Mouse (Mus musculus) hindbrain, embryonic 14.5 days (tissue): ENCODE results near the gene Cenph. TPM values are rescaled to one million over a fixed set of nuclear protein-coding genes. Genes with fewer than 3 reads are reported as not detected.
A peak's percentile ranks its signal among the peaks of the same experiment; 100 is the strongest.

Experiments used
- ATAC-seq: fragments of 200-750 bp; cut with Nextera tagmentation; 2 replicates; pipeline ENCODE4 v1.8.0; 2017; ENCODE audit warnings: moderate number of reproducible peaks, mild to moderate bottlenecking, moderate TSS enrichment, moderate library complexity; ENCODE audit not compliant: low FRiP score
- DNase-seq: peaks from one replicate; pipeline ENCODE4 v3.0.0-alpha.2; 2015; ENCODE audit warnings: low spot score
- H3K27ac ChIP-seq: fragments of 300-500 bp; sonication (generic); 2 replicates; pipeline ENCODE4 v1.5.1; 2014; ENCODE audit warnings: mild to moderate bottlenecking, moderate library complexity
- H3K27me3 ChIP-seq: fragments of 300-500 bp; sonication (generic); 2 replicates; pipeline ENCODE4 v1.6.1; 2014; ENCODE audit warnings: mild to moderate bottlenecking, low read length, mixed read lengths; ENCODE audit not compliant: control insufficient read depth, insufficient read depth
- H3K36me3 ChIP-seq: fragments of 300-500 bp; sonication (generic); replicated peaks from 2 replicates; pipeline ENCODE4 v1.6.1; 2014; ENCODE audit not compliant: control insufficient read depth, insufficient read depth
- H3K4me1 ChIP-seq: fragments of 300-500 bp; sonication (generic); replicated peaks from 2 replicates; pipeline ENCODE4 v1.6.1; 2014; ENCODE audit warnings: antibody characterized with exemption, low read length, mixed read lengths; ENCODE audit not compliant: control insufficient read depth, insufficient read depth
- H3K4me2 ChIP-seq: fragments of 300-500 bp; sonication (generic); replicated peaks from 2 replicates; pipeline ENCODE4 v1.6.1; 2014; ENCODE audit warnings: mild to moderate bottlenecking, moderate library complexity
- H3K4me3 ChIP-seq: fragments of 300-500 bp; sonication (generic); replicated peaks from 2 replicates; pipeline ENCODE4 v1.5.1; 2014; ENCODE audit warnings: mild to moderate bottlenecking, low read length
- H3K9ac ChIP-seq: fragments of 300-500 bp; sonication (generic); 2 replicates; pipeline ENCODE4 v1.6.1; 2014
- H3K9me3 ChIP-seq: fragments of 300-500 bp; sonication (generic); 2 replicates; pipeline ENCODE4 v1.6.1; 2016; ENCODE audit warnings: low read length; ENCODE audit not compliant: control insufficient read depth
- WGBS: fragments of 180-500 bp; shearing (Covaris S2); extraction: QIAGEN DNeasy Blood & Tissue Kit; methylation state at CpG from one replicate; pipeline ENCODE4 v1.1.7; 2014; 5-methylcytosine and 5-hydroxymethylcytosine counted together
- polyA plus RNA-seq: library from polyadenylated mRNA; unstranded; fragments of >200 nt; fragmentation: Nextera tagmentation; extraction: Ambion mirVana; gene quantifications from 2 replicates; pipeline ENCODE4 v1.2.1, GENCODE M21; 2014

The Cenph gene
- polyA plus RNA-seq, 1 experiment from 2014 or later = 6.7 TPM

GRCm38 (mm10) chr13:100787316-100788010 is 11.8 kb upstream of the Cenph start:
- no peaks in the 10 kb centered on the region for H3K27me3 ChIP-seq
- peaks cover 7% of the 10 kb centered on the region; the same call in 1 of the 2 replicates for H3K4me1 ChIP-seq
- no peaks in the 10 kb centered on the region for H3K36me3 ChIP-seq
- no peak overlapping the region for H3K27ac ChIP-seq
- no peak overlapping the region for H3K9ac ChIP-seq
- no peak overlapping the region for H3K4me3 ChIP-seq
- 77% methylated on average over 6 of the region's 6 CpGs for WGBS
- ATAC-seq = no peak
- DNase-seq = no peak
- no peaks in the 10 kb centered on the region for H3K9me3 ChIP-seq
- no peak overlapping the region for H3K4me2 ChIP-seq

GRCm38 (mm10) chr13:100786414-100786867 is 10.7 kb upstream of the Cenph start, which contains the start of gene Ccnb1:
Ccnb1 (minus strand) TSS chr13:100786570.
- peaks cover 7% of the 10 kb centered on the region; the same call in 1 of the 2 replicates for H3K4me1 ChIP-seq
- under 1% methylated on average over 34 of the region's 35 CpGs for WGBS
- no peaks in the 10 kb centered on the region for H3K36me3 ChIP-seq
- H3K27me3 ChIP-seq = no peaks in the 10 kb centered on the region
- no peak within 1 kb of the TSS for H3K27ac ChIP-seq
- DNase-seq (peak; percentile 91), ATAC-seq (peak; percentile 99)
- peak within 1 kb of the TSS; percentile 59 for H3K4me3 ChIP-seq
- no peaks in the 10 kb centered on the region for H3K9me3 ChIP-seq
- peak within 1 kb of the TSS; percentile 99 for H3K4me2 ChIP-seq
- peak within 1 kb of the TSS; percentile 44 for H3K9ac ChIP-seq

GRCm38 (mm10) chr13:100785806-100786413 is 10.2 kb upstream of the Cenph start:
- peaks cover 7% of the 10 kb centered on the region; the same call in 1 of the 2 replicates for H3K4me1 ChIP-seq
- H3K27me3 ChIP-seq = no peaks in the 10 kb centered on the region
- WGBS = under 1% methylated on average over 29 of the region's 30 CpGs
- peak overlapping the region; percentile 59 for H3K4me3 ChIP-seq
- H3K9me3 ChIP-seq = no peaks in the 10 kb centered on the region
- peak overlapping the region; percentile 99 for H3K4me2 ChIP-seq
- H3K27ac ChIP-seq = no peak overlapping the region
- H3K9ac ChIP-seq = peak overlapping the region; percentile 44; the same call in 1 of the 2 replicates
- no peak for DNase-seq
- peak; percentile 45; the same call in 1 of the 2 replicates for ATAC-seq
- no peaks in the 10 kb centered on the region for H3K36me3 ChIP-seq

- H3K9me3 ChIP-seq = no peaks in the 10 kb centered on the region
- no peaks in the 10 kb centered on the region for H3K36me3 ChIP-seq
- no peak overlapping the region for H3K4me2 ChIP-seq
- no peaks in the 10 kb centered on the region for H3K27me3 ChIP-seq
- ATAC-seq (no peak), DNase-seq (no peak)
- H3K27ac ChIP-seq = no peak overlapping the region
- 90% methylated on average over 3 of the region's 3 CpGs for WGBS
- H3K4me3 ChIP-seq = no peak overlapping the region
- no peak overlapping the region for H3K9ac ChIP-seq
- H3K4me1 ChIP-seq = peaks cover 6% of the 10 kb centered on the region; the same call in 1 of the 2 replicates
Observed at GRCm38 (mm10) chr13:100777491-100777890, 1.8 kb upstream of the Cenph start.

GRCm38 (mm10) chr13:100776710-100777109 is 1.0 kb upstream of the Cenph start:
- Histone ChIP-seq H3K9ac (no peak overlapping the region), H3K9me3 (no peaks in the 10 kb centered on the region), H3K27ac (no peak overlapping the region), H3K4me1 (peaks cover 6% of the 10 kb centered on the region; the same call in 1 of the 2 replicates), H3K36me3 (no peaks in the 10 kb centered on the region), H3K4me3 (no peak overlapping the region), H3K4me2 (0 out of 2 replicates have a peak overlapping the region, but pooled peaks have one; percentile 94), H3K27me3 (no peaks in the 10 kb centered on the region)
- DNase-seq = no peak
- WGBS = 68% methylated on average over 6 of the region's 6 CpGs
- ATAC-seq = no peak

GRCm38 (mm10) chr13:100776056-100776419 is 339 bp upstream of the Cenph start:
- 13% methylated on average over 8 of the region's 8 CpGs for WGBS
- Histone ChIP-seq H3K36me3 (no peaks in the 10 kb centered on the region), H3K27ac (peak overlapping the region; percentile 66; the same call in 1 of the 2 replicates)

GRCm38 (mm10) chr13:100774704-100775103 is 995 bp downstream of the Cenph start:
- Histone ChIP-seq H3K4me3 (peak overlapping the region; percentile 64), H3K27me3 (no peaks in the 10 kb centered on the region), H3K27ac (no peak overlapping the region), H3K9me3 (no peaks in the 10 kb centered on the region), H3K9ac (0 out of 2 replicates have a peak overlapping the region, but pooled peaks have one; percentile 52), H3K4me1 (peaks cover 6% of the 10 kb centered on the region; the same call in 1 of the 2 replicates), H3K36me3 (no peaks in the 10 kb centered on the region), H3K4me2 (peak overlapping the region; percentile 94)
- ATAC-seq = no peak
- no peak for DNase-seq

More at GRCm38 (mm10) chr13:100776056-100776419, 339 bp upstream of the Cenph start:
- Histone ChIP-seq H3K4me3 (peak overlapping the region; percentile 64), H3K9ac (peak overlapping the region; percentile 49), H3K4me2 (peak overlapping the region; percentile 94), H3K9me3 (no peaks in the 10 kb centered on the region), H3K4me1 (peaks cover 6% of the 10 kb centered on the region; the same call in 1 of the 2 replicates), H3K27me3 (no peaks in the 10 kb centered on the region)
- peak; percentile 44 for ATAC-seq
- no peak for DNase-seq

GRCm38 (mm10) chr13:100755329-100755728 is 20.4 kb downstream of the Cenph start:
- no peaks in the 10 kb centered on the region for H3K27me3 ChIP-seq
- no peaks in the 10 kb centered on the region for H3K36me3 ChIP-seq
- no peaks in the 10 kb centered on the region for H3K9me3 ChIP-seq
- no peak overlapping the region for H3K9ac ChIP-seq
- H3K27ac ChIP-seq = no peak overlapping the region
- no peak for DNase-seq
- H3K4me1 ChIP-seq = no peaks in the 10 kb centered on the region
- ATAC-seq = no peak
- no peak overlapping the region for H3K4me2 ChIP-seq
- WGBS = 99% methylated on average over 2 of the region's 2 CpGs
- H3K4me3 ChIP-seq = no peak overlapping the region

- Histone ChIP-seq H3K4me1 (no peaks in the 10 kb centered on the region), H3K27ac (no peak overlapping the region), H3K9me3 (no peaks in the 10 kb centered on the region), H3K27me3 (no peaks in the 10 kb centered on the region), H3K36me3 (no peaks in the 10 kb centered on the region), H3K9ac (no peak overlapping the region), H3K4me3 (no peak overlapping the region), H3K4me2 (no peak overlapping the region)
- DNase-seq (no peak), ATAC-seq (no peak)
- WGBS = 73% methylated on average over 4 of the region's 4 CpGs
Observed at GRCm38 (mm10) chr13:100754186-100754585, 21.5 kb downstream of the Cenph start.
